Mouse (Mus musculus): ENCODE results near the gene Cltc. TPM values are rescaled to one million over a fixed set of nuclear protein-coding genes. Genes with fewer than 3 reads are reported as not detected.
A peak's percentile ranks its signal among the peaks of the same experiment; 100 is the strongest.

The Cltc gene
- polyA plus RNA-seq, 1 experiment from 2014 or later = 132 TPM

DNA sequence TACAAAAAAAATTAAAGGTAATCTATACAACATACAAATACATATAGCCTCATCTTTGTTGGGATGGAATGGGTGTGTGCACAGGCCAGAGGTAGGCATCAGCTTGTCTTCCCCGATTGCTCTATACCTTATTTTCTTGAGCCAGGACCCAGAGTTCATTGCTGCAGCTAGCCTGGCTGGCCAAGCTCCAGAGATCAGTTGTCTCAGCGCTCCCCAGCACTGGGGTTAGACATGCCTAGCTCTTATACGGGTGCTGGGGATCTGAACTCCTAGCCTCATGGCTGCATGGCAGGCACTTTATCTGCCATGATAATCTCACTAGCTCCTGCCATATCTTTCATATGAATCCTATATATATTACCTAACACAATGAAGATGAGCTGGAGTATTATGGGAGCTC lies 89.2 kb downstream of the Cltc start:
- H3K36me3 ChIP-seq (replicated peaks) = peaks cover 24% of the 10 kb centered on the region
- no peaks in the 10 kb centered on the region for H3K27me3 ChIP-seq (replicated peaks; ENCODE audit: low read depth, poor library complexity, severe bottlenecking)
- H3K9me3 ChIP-seq = no peaks in the 10 kb centered on the region
- H3K27ac ChIP-seq (replicated peaks) = no peak overlapping the region
- no peak overlapping the region for H3K4me3 ChIP-seq
- DNase-seq (ENCODE audit: low spot score) = no peak
- no peaks in the 10 kb centered on the region for H3K4me1 ChIP-seq
- WGBS = 90% methylated on average over 3 of the region's 3 CpGs

DNA sequence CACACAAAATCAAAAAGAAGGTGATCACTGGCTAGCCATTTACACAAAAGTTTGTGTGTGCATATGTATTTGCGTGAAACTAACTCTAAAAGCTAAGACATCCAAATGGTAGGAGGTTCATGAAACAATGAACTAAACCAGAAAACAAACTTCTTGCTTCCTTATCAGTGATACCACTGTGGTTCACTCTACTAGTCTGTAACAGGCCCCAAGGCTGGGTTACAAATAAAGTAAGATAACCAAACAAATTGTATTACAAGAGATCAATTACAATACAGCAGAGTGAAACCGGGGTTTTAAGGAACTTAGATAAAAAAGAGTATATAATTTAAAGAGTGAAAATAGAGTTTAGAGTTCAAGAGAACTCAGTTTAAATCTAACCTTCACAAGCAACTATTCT lies 89.8 kb downstream of the Cltc start:
- Histone ChIP-seq H3K4me3 (no peak overlapping the region), H3K27ac (replicated peaks) (no peak overlapping the region), H3K4me1 (no peaks in the 10 kb centered on the region), H3K9me3 (no peaks in the 10 kb centered on the region), H3K36me3 (replicated peaks) (peaks cover 29% of the 10 kb centered on the region), H3K27me3 (replicated peaks; ENCODE audit: low read depth, poor library complexity, severe bottlenecking) (no peaks in the 10 kb centered on the region)
- WGBS = 92% methylated on average over 2 of the region's 2 CpGs
- no peak for DNase-seq (ENCODE audit: low spot score)

DNA sequence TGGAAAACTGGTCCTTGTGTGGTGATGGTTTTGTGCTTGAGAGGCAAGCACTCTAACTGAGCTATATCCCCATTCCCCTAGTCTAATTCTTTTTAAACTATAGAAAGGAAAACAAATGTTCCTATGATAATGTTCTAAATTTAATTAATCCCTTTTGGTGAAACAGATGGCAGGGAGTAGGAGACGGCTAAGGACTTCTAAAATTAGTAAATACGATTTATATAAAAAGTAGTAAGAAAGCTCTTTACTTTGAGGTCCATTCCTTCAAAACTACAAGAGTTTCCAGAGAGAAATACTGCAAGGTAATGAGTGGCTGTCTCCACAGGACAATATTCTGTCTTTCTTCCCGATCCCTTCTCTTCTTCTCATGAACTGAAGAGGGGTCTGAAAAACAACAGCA lies 93.0 kb downstream of the Cltc start:
- 90% methylated on average over 3 of the region's 3 CpGs for WGBS

DNA sequence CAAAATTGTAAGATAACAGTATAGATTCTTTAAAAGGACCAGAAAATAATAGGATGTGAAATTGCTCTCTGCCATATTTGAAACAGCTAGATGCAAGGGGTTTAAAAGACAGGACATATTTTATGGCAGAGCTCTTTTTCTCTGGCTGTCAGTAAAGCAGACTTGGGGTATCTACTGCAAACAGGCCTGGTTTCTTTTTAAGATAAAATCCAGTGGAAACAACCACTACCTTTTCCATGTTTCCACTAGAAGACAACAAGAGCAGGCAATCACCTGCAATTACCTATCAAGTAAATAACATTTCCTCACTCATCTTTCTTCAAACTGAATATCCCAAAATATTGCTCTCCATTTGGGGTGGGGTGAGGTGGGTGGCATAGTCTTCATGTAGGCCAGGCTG lies 93.4 kb downstream of the Cltc start:
- no peaks in the 10 kb centered on the region for H3K9me3 ChIP-seq
- H3K36me3 ChIP-seq (replicated peaks) = peaks cover 56% of the 10 kb centered on the region
- no peak overlapping the region for H3K27ac ChIP-seq (replicated peaks)
- no peak for DNase-seq (ENCODE audit: low spot score)
- H3K27me3 ChIP-seq (replicated peaks; ENCODE audit: low read depth, poor library complexity, severe bottlenecking) = no peaks in the 10 kb centered on the region
- H3K4me1 ChIP-seq = no peaks in the 10 kb centered on the region
- no peak overlapping the region for H3K4me3 ChIP-seq

More for the DNA sequence above, 93.0 kb downstream of the Cltc start:
- no peak overlapping the region for H3K4me3 ChIP-seq
- no peaks in the 10 kb centered on the region for H3K27me3 ChIP-seq (replicated peaks; ENCODE audit: low read depth, poor library complexity, severe bottlenecking)
- DNase-seq (ENCODE audit: low spot score) = no peak
- no peak overlapping the region for H3K27ac ChIP-seq (replicated peaks)
- no peaks in the 10 kb centered on the region for H3K9me3 ChIP-seq
- no peaks in the 10 kb centered on the region for H3K4me1 ChIP-seq
- H3K36me3 ChIP-seq (replicated peaks) = peaks cover 54% of the 10 kb centered on the region

DNA sequence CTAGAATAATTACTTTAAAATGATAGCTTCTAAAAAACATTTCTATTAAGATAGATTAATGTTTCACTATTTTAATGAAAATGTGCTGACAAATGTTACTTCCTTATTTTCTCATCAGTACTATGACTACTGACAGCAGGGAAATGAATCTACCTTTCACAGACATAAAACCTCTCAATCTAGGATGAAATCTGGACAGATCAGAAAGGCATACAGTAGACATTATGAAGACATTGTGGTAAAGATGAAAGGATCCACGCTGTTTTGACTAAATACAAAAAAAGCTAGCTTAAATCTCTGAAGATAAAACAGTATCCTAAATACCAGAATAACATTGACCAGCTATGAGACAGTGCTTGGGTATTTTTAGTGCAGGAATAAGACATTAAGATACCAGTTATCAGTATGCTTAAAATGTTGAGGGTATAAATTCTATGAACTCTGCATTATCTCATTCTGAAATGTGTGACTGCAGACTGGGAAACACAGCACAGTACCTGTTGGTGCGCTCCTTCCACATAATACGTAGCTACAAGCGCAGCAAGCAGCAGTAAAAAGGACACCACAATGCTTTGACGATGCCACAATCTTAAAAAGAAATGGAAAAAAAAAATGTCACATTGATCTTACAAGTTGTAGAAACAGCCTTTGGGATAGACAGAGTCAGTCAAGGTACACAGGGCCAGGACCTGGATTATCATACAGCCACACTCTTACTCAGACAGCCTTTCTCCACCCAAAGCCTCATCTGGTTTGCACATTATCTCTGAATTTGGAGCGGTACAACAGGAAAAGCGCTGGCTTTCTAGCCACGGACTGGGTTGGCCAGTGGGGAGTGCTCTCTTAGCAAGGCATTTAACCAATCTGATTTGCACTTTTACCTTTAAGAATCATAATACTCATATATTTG lies 94.1 kb downstream of the Cltc start:
- DNase-seq (ENCODE audit: low spot score) = no peak
- Histone ChIP-seq H3K27me3 (replicated peaks; ENCODE audit: low read depth, poor library complexity, severe bottlenecking) (no peaks in the 10 kb centered on the region), H3K27ac (replicated peaks) (no peak overlapping the region), H3K36me3 (replicated peaks) (peaks cover 56% of the 10 kb centered on the region), H3K4me3 (no peak overlapping the region), H3K9me3 (no peaks in the 10 kb centered on the region), H3K4me1 (no peaks in the 10 kb centered on the region)
- WGBS = 91% methylated on average over 8 of the region's 8 CpGs

DNA sequence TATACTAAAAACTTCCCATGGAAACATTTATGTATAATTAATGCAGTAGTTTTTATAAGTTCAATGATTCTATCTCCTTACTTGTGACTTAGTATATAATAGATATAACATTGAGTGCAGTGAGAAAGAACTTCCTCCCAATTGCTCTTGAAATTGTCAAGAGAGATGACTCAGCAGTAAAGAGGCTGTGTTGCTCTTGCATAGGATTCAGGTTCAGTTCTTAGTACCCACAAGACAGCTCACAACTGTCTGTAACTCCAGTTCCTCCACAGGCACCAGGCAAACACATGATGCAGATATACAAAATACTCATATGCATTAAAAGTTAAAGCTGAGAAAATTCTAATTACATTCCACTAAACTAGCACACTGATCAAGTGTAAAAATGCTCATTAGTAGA lies 99.5 kb downstream of the Cltc start:
- H3K27ac ChIP-seq (replicated peaks) = no peak overlapping the region
- H3K9me3 ChIP-seq = no peaks in the 10 kb centered on the region
- H3K27me3 ChIP-seq (replicated peaks; ENCODE audit: low read depth, poor library complexity, severe bottlenecking) = no peaks in the 10 kb centered on the region
- no peak for DNase-seq (ENCODE audit: low spot score)
- H3K4me1 ChIP-seq = no peaks in the 10 kb centered on the region
- H3K4me3 ChIP-seq = no peak overlapping the region
- H3K36me3 ChIP-seq (replicated peaks) = peaks cover 34% of the 10 kb centered on the region

DNA sequence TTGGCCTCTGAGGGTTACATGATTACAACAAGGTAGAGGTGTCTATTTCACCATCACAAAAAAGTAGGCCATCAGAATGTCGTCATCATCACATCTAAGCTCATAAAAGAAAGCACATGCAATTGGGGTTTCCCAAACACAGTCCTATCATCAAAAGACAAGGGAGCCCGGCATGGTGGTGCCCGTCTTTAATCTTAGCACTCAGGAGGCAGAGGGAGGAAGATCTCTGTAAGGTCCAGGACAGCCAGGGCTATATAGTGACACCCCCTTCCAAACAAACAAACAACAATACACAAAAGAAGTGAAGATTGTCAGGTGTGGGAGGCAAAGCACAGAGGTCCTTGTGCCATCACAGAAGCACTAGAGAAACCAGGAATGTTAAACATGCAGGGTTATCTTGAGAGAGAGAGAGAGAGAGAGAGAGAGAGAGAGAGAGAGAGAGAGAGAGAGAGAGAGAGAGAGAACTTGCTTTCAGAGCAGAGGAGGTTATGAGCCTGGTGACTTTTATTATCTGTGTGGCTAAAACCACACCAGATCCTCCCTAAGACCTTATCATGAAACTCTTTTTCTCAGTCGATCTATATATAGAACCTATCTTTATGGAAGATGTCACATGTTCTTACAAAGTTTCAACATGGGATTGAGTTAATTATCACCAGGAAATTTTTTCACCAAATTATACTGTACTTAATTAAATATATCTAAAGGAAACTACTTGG lies 100.4 kb downstream of the Cltc start:
- no peak for DNase-seq (ENCODE audit: low spot score)
- H3K4me3 ChIP-seq = no peak overlapping the region
- peaks cover 26% of the 10 kb centered on the region for H3K36me3 ChIP-seq (replicated peaks)
- no peaks in the 10 kb centered on the region for H3K27me3 ChIP-seq (replicated peaks; ENCODE audit: low read depth, poor library complexity, severe bottlenecking)
- no peaks in the 10 kb centered on the region for H3K4me1 ChIP-seq
- WGBS = 88% methylated on average over 4 of the region's 4 CpGs
- no peaks in the 10 kb centered on the region for H3K9me3 ChIP-seq
- H3K27ac ChIP-seq (replicated peaks) = no peak overlapping the region

DNA sequence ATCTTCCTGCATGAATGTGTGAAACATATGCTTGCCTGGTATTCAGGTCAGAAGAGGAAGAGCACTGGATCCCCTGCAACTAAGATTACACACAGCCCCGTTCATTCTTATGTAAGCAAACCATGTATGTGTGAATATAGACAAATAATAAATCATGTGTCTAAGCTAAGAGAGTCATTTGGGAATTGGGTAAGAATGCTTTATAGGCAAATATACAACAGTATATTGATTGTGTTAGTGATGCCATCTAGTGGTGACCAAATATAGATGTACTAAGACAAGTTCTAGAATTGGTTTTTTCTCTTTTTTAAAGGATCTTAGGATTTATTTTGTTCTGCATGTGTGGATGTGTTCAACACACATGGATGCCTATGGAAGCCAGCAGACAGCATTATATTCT lies 101.7 kb downstream of the Cltc start:
- no peak for DNase-seq (ENCODE audit: low spot score)
- H3K4me1 ChIP-seq = no peaks in the 10 kb centered on the region
- no peak overlapping the region for H3K4me3 ChIP-seq
- peaks cover 15% of the 10 kb centered on the region for H3K36me3 ChIP-seq (replicated peaks)
- H3K9me3 ChIP-seq = no peaks in the 10 kb centered on the region
- no peaks in the 10 kb centered on the region for H3K27me3 ChIP-seq (replicated peaks; ENCODE audit: low read depth, poor library complexity, severe bottlenecking)
- WGBS = 77% methylated on average over 1 of the region's 1 CpGs
- no peak overlapping the region for H3K27ac ChIP-seq (replicated peaks)

DNA sequence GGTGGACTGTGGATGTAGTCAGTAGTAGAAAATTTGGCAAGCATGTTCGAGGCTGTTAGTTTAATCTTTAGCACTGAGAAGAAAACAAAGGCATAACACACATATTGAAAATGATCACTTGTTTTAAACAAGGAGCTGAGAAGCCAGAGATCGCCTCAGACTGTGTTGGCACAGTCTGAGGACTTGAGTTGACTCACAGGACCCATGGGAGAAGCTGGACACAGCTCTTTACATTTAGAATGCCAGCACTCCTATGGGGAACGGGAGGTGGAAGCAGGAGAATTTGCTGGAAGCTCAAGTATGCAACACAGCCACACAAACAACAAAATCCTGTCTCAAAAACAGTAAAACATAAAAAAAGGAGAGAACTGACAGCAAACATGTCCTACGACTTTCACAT lies 103.3 kb downstream of the Cltc start:
- no peaks in the 10 kb centered on the region for H3K4me1 ChIP-seq
- no peaks in the 10 kb centered on the region for H3K9me3 ChIP-seq
- H3K36me3 ChIP-seq (replicated peaks) = 0 out of 2 replicates have a peak, but pooled peaks cover 5% of the 10 kb centered on the region
- no peak overlapping the region for H3K27ac ChIP-seq (replicated peaks)
- DNase-seq (ENCODE audit: low spot score) = no peak
- H3K27me3 ChIP-seq (replicated peaks; ENCODE audit: low read depth, poor library complexity, severe bottlenecking) = no peaks in the 10 kb centered on the region
- no peak overlapping the region for H3K4me3 ChIP-seq
- WGBS = 83% methylated on average over 4 of the region's 4 CpGs

DNA sequence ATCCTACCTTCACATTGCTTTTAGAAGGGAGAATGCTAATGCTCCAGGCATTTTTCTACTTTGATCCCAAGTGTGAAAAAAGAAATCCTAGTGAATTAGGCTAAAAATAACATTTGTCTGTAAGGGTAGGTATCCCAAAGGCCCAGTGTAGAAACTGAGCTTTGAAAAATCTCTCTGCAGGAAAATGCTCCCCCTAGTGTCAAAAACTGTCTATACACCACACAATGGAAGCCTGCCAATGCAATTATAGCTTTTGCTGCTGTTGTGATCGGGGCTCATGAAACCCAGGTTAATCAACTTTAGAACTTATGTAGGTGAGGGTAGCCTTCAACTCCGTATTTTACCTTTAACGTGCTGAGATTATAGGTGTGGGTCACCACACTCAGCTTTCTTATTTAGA lies 103.9 kb downstream of the Cltc start:
- H3K36me3 ChIP-seq (replicated peaks) = 0 out of 2 replicates have a peak, but pooled peaks cover 5% of the 10 kb centered on the region
- no peak overlapping the region for H3K4me3 ChIP-seq
- 45% methylated on average over 3 of the region's 3 CpGs for WGBS
- no peaks in the 10 kb centered on the region for H3K27me3 ChIP-seq (replicated peaks; ENCODE audit: low read depth, poor library complexity, severe bottlenecking)
- no peak overlapping the region for H3K27ac ChIP-seq (replicated peaks)
- H3K4me1 ChIP-seq = no peaks in the 10 kb centered on the region
- H3K9me3 ChIP-seq = no peaks in the 10 kb centered on the region
- peak; percentile 29 for DNase-seq (ENCODE audit: low spot score)

DNA sequence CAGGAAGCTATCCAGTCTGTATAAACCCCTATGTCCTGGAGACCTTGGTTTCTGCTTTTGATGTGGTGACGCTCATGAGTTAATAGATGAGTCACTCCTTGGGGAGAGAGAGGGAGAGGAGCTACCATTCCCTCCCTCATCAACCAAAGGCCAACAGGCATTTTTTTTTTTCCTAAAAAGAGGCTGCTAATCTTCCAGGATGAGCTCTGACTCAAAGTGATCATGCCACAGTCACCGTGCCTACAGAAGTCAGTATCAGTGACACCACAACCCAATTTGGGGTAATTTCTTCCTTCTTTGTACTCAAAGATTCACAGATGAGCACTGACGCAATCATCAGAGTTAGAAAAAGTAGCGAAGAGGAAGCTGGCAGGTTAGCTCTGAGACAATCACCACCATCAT lies 104.8 kb downstream of the Cltc start:
- no peak for DNase-seq (ENCODE audit: low spot score)
- no peaks in the 10 kb centered on the region for H3K9me3 ChIP-seq
- H3K4me3 ChIP-seq = no peak overlapping the region
- no peaks in the 10 kb centered on the region for H3K27me3 ChIP-seq (replicated peaks; ENCODE audit: low read depth, poor library complexity, severe bottlenecking)
- H3K36me3 ChIP-seq (replicated peaks) = 0 out of 2 replicates have a peak, but pooled peaks cover 5% of the 10 kb centered on the region
- H3K27ac ChIP-seq (replicated peaks) = no peak overlapping the region
- H3K4me1 ChIP-seq = no peaks in the 10 kb centered on the region
- 95% methylated on average over 4 of the region's 4 CpGs for WGBS

DNA sequence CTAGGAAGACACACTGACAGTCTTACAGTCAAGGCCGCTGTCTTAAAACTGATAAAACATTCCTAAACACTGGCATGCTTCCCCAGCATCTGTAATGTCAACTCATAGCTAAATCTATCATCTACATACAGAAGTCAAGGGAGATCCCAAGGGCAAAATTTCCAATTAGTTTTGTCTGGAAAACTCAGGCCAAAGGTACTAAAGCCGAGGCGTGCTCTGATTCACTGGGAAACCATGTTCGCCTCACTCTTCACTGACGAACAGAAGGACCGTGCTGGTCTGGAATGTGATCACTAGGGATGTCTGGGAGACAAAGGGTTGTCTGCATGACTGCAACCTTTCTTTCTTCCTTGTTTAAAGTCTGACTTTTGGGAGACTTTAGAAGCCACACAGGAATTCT lies 106.7 kb downstream of the Cltc start:
- no peaks in the 10 kb centered on the region for H3K9me3 ChIP-seq
- DNase-seq (ENCODE audit: low spot score) = no peak
- no peak overlapping the region for H3K4me3 ChIP-seq
- no peaks in the 10 kb centered on the region for H3K36me3 ChIP-seq (replicated peaks)
- H3K27ac ChIP-seq (replicated peaks) = no peak overlapping the region
- no peaks in the 10 kb centered on the region for H3K27me3 ChIP-seq (replicated peaks; ENCODE audit: low read depth, poor library complexity, severe bottlenecking)
- peaks cover 7% of the 10 kb centered on the region; the same call in 1 of the 2 replicates for H3K4me1 ChIP-seq
- whole genome bisulfite sequencing = 65% methylated on average over 6 of the region's 6 CpGs

DNA sequence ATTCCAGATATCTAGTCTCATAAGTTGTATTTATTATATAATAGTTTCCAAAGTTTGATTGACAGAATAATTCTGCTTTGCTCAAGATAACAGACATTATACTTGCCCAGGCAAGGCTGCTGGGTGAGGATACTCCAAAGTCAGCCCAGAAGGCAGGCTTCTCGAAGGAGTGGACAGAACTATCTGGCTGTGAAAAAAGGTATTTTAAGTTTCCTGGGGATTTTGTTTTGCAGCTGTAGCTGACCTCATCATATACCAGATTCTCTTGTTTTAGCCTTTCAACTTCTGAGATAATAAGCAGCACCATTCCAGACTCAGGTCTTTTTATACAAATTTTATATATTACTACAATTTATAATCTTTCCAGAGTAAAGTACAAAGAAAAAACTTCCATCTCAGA lies 107.8 kb downstream of the Cltc start:
- H3K4me3 ChIP-seq = no peak overlapping the region
- 0 out of 2 replicates have a peak, but pooled peaks cover 3% of the 10 kb centered on the region for H3K36me3 ChIP-seq (replicated peaks)
- H3K4me1 ChIP-seq = peaks cover 7% of the 10 kb centered on the region; the same call in 1 of the 2 replicates
- H3K27me3 ChIP-seq (replicated peaks; ENCODE audit: low read depth, poor library complexity, severe bottlenecking) = no peaks in the 10 kb centered on the region
- DNase-seq (ENCODE audit: low spot score) = no peak
- no peak overlapping the region for H3K27ac ChIP-seq (replicated peaks)
- WGBS = 80% methylated on average over 1 of the region's 1 CpGs
- H3K9me3 ChIP-seq = no peaks in the 10 kb centered on the region
